Mouse (Mus musculus): ENCODE results near the gene Steap1.

Steap1 gene

GRCm38 (mm10) chr5:5693956-5694653, 55.0 kb downstream of the Steap1 start, which contains the start of gene Steap2:
Gene Steap2, minus strand, starts transcription at chr5:5694578.
- POLR2A ChIA-PET = interaction anchor here in 3 of 4 experiments (0.6 to 3.6 kb wide), 18 partner anchors 7 to 190 kb away, joined by 3 to 12 read pairs (median 4); partner anchors contain the start of genes Gtpbp10 (in 2 of the 3), Cfap69 (in 1 of the 3) and Steap1 (in 1 of the 3)
- CTCF ChIA-PET = interaction anchor here in 2 of 4 experiments (0.7 to 1.4 kb wide), 2 partner anchors 55 to 185 kb away, joined by 3 to 6 read pairs; partner anchors contain the start of gene Steap1 (in 1 of the 2)

- ChIA-PET CTCF (interaction anchor here in 3 of 4 experiments (0.6 to 1.4 kb wide), 3 partner anchors 56 to 592 kb away, joined by 3 to 6 read pairs (median 4); partner anchors contain the start of gene Steap1 (in 1 of the 3)), POLR2A (interaction anchor here in 3 of 4 experiments (0.6 to 3.6 kb wide), 13 partner anchors 8 to 189 kb away, joined by 3 to 12 read pairs (median 4); partner anchors contain the start of genes Gtpbp10 (in 2 of the 3), Cfap69 (in 1 of the 3) and Steap1 (in 1 of the 3))
Measured at GRCm38 (mm10) chr5:5693541-5693955, 55.6 kb downstream of the Steap1 start.

GRCm38 (mm10) chr5:5692167-5692738, 56.9 kb downstream of the Steap1 start:
- CTCF ChIA-PET = interaction anchor here in 1 of 4 experiments (0.7 kb wide), 1 partner anchor 58 kb away, joined by 3 read pairs; no protein-coding TSS in a partner anchor

GRCm38 (mm10) chr5:5688945-5689540, 60.1 kb downstream of the Steap1 start:
- ChIA-PET CTCF (no interaction called here), POLR2A (no interaction called here)

More at GRCm38 (mm10) chr5:5692167-5692738, 56.9 kb downstream of the Steap1 start:
- POLR2A ChIA-PET = interaction anchor here in 1 of 4 experiments (0.6 to 0.8 kb wide), 2 partner anchors 34 to 1776 kb away, joined by 3 read pairs; no protein-coding TSS in a partner anchor

- POLR2A ChIA-PET = interaction anchor here in 3 of 4 experiments (0.5 to 0.8 kb wide), 4 partner anchors 12 to 449 kb away, joined by 3 to 5 read pairs (median 4); no protein-coding TSS in a partner anchor
Measured at GRCm38 (mm10) chr5:5688228-5688627, 60.9 kb downstream of the Steap1 start.

GRCm38 (mm10) chr5:5686973-5687372, 62.2 kb downstream of the Steap1 start:
- CTCF ChIA-PET = interaction anchor here in 1 of 4 experiments (0.6 kb wide), 2 partner anchors 32 to 39 kb away, joined by 3 to 6 read pairs; no protein-coding TSS in a partner anchor
- POLR2A ChIA-PET = no interaction called here

More at GRCm38 (mm10) chr5:5688228-5688627, 60.9 kb downstream of the Steap1 start:
- CTCF ChIA-PET = no interaction called here
